Mouse (Mus musculus): ENCODE results near the gene Rarb.

Gene Rarb

DNA sequence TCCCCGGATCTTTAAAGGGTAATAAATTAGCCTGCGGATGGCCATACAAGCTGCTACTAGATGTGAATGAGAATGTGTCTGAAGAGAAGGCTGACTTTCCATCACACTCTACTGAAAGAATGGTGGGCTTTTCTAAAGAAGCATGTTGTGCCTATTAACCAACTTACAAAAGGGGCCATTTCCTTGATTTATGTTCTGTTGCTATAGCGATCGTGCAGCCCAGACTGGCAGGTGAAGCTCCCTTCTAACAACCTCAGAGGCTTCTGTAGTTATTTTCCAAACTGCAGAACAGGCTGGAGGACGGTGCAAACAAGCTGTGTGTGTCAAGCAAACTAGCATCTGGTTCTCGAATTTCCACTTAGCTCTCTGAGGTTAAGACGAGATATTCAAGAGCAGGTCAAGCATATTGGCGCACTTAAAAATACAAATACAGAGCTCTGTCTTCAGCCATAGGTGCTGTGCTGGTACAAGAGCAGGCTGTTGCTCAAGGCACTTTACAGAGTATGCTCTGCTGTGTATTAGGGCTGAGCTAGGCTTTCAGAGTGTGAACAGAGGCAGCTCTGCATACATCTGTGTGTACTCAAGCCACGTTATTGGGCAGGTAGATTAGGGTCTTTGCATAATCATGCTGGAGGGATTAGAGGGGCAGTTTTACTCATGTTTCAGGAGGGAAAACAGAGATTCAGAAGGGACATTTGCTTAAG is 85.2 kb downstream of the Rarb start:
- DNase-seq: no peak

DNA sequence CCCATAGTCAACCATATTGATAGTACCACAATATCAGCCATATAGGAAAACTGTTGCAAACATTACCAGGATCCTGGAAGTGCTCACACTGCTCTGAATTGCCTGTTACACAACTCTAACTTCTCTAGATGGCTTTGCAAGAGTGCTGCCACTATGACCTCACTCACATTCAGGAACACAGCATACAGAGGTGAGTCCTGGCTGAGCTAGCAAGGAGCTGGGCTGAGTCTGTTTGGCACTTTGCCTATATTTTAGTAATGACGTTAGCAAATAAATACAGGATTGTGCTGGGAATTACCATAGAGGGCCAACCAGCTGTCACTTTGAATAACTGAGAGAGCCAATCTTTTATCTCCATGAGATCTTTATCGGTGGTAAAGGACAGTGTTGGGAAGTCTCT is 86.9 kb downstream of the Rarb start:
- DNase-seq: no peak

DNA sequence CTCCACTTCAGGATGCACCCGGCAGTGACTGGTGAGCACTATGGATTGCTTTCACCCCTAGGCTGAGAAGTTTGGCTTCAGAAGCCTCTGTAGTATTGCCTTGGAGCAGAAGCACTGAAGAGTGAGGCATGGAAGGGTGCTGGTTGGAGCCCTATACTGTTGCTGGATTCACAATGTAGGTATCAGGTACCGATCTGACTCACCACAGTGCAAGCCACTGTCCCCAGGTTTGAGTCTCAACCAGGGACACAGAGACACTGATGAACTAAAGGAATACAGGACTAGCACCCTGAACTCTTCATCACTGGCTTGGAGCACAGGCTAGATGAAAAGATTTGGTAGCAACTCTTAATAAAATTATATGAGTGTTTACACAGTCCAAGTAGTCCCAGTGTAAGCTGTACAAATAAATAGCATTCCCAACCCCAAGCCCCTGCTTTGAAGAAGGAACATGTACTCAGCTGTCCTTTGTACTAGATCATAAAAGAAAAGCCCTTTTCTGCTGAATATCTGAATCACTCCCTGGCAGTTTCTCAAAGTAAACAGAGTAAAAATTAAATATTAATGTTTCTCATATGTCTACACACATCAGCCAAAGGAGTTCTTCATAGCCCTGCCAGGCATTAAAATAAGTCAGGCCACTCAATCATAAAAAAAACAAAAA is 90.6 kb downstream of the Rarb start:
- no peak for DNase-seq

DNA sequence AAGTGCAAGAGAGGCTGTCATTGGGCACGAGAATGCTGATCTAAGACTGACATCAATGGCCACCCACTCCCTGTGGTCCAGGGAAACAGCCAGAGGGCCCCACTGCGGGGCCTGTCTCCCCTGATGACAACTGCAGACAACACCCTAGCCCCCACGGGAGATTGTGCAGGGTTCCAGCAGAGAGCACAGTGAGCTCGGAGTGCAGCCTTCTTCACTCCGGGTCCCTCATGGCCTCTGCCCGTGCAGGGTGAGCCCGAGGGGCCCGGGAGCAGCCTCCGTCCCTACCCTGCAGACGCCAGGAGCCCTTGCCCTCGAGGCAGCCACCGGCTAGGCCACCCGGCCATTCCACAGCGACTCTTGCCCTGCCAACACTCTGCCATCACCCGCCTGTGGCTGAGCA is 95.0 kb downstream of the Rarb start:
- DNase-seq: no peak

DNA sequence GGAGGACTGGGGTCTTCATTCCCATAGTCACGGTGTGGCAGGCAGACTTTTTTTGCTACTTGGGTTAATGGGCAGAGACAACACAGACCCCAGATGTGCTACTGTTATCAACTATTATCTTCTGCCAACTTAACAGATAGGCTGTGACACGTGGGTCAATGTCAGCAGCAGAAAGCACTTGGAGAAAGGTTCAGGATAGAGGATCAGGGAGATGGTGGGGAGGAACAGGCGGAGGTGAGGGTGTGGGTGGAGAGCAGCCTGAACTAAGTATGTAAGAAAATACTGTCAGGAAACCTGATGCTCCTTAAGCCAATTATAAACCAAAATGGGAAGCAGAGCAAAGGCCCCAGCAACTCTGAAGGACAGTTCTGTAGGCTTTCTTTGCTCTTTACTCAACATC is 101.1 kb downstream of the Rarb start:
- no peak for DNase-seq

DNA sequence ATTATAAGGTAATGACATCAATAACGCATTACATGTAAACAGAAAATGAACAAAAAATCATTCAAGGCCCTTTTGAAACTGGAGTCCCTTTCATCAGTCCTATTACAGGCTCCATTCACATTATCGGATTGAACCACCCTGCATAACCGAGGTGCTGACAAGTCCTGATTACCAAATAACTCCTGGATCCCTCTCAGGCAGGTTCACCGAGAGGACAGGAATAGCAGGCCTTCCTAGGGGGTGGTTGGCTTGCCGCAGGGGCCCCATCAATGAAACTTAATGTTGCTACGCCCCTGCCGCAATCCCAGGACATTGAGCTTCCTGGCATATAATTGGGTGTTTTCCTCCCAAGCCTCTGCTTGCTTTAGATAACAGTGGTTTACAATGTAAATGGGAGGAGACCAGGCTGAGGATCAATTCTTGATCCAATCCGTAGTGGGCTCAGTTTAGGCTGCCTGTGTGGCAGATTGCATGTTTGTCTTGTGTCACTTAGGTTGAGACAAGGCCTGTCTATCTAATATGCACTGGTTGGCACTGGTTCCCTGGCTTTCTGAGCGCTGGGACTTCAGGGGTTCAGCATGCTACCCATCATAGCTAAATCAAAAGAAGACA is 104.5 kb downstream of the Rarb start:
- DNase-seq: no peak

DNA sequence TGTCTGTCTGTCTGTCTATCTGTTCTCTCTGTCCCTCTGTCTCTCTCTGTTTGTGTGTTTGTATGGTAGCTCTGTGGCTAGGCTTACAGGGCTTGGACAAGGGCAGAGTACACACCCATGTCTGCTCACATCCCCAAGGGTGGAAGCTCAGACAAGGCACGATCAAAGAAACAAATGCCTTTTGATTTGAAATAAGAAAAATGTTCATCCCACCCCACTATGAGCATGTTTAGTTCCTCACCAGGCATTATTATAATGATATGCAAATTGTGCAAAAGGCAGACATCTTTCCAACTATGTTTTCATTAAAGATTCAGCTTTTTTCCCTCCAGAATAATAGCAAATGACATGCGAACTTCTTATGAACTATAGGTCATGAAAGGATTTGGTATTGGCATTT is 105.2 kb downstream of the Rarb start:
- DNase-seq: no peak

DNA sequence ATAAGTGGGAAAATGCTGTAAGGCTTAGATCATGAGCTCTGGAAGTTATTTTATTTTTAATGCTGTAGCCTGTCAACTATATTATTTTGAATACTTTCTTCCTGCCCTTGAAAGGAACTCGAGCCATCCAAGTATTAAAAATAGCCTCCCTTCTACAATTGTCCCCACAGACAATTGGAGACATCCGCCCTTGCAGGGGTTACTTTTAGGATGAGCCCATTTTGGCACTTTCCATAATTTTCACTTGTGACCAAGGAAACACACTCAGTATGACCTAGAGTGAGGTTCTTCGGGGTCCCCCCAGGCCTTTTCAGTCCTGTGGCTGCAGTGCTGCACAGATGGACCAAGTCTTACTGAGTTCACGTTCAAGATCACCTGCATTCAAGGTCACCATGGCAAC is 119.7 kb downstream of the Rarb start:
- DNase-seq: no peak

DNA sequence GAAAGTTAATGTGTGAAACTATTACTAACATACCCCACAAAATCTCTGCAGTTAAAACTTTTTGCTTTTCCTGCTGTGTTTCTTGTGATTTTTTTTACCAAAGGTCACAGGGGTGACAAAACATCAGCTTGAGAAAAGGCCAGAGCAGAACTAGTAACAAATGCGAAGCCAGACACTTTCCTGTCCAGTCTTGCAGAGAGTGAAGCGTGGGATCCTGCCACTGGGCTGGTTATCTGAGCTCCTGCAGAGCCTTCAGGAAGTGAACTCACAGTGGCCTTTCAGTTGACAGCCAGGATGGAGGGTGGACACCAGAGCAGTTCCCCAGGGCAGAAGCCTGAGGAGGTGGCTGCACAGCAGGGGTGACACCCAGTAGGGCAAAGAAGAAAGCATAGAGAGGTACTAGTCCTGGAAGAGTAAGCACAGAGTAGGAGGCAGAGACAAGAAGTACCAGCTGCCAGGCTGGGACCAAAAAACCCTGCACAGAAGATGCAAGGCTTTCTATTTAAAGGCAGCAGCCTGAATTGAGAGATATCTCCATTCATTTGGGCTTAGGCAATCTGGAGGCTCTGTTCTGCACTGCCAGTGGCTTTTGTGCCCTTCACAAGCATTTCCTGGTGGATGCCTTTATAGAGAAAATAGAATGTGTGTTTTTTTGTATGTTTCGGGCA is 123.4 kb downstream of the Rarb start:
- no peak for DNase-seq

DNA sequence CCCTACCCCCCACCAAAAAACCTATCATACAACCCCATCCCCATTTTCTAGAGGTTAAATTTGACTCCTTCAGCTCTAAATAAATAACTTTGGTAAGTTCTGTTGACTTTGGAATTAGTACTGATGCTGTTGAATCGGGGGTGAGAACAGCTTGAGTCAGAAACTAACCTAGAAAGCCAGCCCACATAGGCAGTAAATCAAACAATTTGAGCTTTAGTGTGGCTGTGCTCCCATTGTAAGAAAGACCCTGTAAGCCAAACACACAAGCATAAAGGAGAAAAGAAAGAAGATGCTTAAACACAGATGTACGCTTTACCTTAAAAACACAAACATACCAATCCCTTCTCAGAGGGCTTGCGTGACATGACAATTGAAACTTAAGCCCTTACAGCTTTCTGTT is 140.6 kb downstream of the Rarb start:
- no peak for DNase-seq

DNA sequence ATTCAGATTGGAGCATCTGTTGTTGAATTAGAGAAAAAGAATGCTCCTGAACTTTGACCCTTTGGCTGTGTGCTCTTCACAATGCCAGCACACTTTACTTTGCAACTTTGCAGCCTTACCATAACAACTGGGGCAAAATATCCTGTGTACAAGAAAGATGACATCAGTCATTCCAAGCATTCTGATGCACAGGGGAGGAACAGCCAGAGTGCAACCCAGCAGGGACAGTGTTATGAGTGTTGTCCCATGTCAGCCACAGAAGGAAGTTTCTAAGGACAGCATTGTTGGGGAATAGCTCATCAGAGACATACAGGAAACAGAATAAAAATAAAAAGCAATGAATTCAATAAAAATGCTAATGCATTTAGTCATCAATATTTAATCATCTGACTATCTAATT is 141.9 kb downstream of the Rarb start:
- no peak for DNase-seq

DNA sequence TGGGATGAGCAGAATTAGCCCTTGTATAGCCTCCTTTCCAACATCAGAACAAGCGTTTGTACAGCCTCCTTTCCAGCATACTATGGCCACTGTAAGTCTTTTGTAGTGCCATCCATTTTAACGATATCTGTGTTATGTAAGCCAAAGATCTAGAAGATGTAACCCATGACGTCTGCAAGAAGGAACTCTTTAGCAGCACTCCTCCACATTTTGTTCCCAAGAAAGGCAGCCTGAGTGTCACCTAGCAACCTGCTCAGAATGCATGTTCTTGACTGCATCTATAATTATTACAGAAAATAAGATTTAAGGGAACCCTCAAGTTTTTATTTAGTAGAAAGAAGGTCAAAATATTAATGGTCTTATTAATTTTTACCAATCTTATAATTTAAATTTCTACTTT is 148.4 kb downstream of the Rarb start:
- no peak for DNase-seq

DNA sequence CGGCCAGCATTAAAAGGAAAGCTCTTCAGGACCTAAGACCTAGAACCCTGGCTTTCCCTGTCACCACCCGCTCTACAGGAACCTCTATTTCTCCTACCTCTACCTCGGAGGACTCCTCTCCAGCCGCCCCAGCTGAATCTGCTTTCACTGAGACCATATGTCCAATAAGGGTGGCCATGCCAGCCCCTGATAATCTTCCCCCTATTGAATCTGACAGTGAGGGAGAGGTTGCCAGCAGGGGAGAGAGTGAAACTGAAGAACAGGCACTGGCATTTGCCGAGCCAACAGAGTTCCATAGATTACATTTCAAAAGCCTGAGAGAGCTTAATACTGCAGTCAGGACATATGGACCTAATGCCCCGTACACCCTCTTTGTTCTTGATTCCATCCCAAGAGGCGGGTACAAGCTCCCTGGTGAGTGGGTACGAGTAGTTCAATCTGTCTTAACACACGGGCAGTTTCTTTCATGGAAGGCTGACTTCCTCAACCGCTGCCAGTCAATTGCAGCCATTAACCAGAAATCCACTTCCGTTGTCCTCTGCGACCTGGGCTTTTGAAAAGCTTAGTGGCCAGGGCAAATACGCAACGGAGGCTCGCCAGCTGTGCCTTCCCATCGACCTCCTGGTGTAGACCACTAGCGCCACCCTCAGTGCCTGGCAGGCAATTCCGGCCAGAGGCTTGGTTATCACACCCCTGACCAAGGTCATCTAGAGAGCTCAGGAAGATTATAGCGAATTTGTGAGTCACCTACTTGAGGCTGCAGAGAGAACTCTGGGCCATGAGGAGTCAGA is 179.6 kb downstream of the Rarb start:
- no peak for DNase-seq

DNA sequence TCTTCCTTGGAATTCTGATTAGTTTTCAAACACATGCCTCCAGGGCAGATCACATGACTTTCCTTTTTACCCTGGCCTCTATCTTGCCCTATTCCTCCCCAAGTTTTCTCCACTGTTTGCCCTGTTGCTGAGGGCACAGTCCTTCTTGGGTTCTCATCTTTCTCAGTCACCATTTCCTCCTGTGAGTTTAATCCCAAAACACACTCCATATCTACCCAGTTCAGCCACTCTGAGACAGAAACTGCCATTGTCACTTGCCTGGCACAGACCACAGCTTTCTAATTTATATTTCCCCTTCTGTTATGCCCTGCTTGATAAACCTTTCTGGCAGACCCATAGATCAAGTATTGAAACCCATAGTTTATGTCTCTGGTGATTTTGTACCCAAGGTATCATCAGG is 205.0 kb downstream of the Rarb start:
- DNase-seq: no peak

DNA sequence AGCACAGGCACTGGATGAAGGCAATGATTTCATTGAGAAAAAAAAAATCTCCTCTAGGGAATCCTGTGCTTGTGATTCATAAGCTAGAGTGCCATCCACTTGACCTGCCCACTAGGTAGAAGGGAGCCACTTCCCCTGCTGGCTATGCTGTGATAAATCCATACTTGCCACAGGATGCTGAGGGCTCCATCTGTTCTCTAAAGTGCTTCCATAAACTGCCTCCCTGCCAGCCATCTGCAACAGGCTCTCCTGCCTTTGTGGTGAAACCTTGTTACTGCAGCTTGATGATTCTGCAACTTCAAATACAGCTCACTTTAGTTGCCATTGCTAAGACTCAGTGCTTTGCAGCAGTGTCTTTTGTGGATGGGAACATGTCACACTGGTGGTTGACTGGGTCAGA is 213.5 kb downstream of the Rarb start:
- DNase-seq: no peak

DNA sequence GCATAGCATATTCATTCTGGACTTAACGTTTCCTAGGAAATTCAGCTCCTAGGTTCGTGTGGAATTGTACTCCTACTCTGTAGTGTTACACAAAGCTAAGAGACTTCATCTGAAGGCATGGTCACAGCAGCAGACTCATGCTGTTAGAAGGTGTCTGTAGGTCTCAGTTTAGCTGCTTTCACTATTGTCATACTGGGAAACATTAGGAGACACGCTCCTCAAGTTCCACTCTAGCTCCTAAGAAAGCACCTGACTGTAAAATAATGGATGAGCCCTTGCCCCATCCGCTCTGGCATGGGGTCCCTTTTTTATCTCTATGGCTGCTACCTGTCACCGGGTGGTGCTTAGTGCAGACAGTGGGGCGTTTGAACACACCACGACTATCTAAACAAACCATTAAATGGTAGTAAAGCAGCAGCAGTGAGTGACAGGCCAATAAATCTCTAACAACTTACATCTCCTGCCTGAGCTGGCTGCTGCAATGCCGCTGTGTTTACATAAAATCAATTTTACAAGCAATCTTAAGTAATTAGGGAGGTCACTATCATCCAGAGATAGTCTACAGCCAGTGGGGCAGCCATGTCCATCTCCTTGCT is 214.4 kb downstream of the Rarb start:
- no peak for DNase-seq

DNA sequence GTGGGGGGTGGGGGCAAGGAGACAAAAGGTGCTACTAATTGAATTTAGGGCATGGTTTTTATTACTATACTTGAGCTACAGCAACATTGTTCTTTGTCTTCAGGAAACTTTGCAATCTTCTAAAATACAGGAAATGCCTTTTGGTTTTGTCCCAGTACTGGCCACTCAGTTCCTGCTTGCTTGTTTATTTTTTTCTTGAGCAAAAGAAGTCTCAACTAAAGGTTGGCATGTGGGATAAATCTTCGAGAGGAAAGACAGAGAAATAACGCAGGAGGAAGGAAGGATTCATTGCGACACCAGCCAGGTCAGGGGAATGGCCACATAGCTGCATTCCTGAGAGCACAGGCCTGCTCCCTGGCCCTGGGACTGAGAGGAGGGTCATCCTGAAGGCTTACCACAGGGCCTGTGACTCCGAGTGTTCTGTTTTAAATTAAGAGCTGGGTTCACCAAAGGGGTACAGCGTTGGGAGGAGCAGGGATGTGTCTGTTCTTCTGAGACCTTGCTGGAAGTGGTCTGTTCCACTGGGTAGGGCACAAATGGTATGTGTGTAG is 215.8 kb downstream of the Rarb start:
- no peak for DNase-seq

DNA sequence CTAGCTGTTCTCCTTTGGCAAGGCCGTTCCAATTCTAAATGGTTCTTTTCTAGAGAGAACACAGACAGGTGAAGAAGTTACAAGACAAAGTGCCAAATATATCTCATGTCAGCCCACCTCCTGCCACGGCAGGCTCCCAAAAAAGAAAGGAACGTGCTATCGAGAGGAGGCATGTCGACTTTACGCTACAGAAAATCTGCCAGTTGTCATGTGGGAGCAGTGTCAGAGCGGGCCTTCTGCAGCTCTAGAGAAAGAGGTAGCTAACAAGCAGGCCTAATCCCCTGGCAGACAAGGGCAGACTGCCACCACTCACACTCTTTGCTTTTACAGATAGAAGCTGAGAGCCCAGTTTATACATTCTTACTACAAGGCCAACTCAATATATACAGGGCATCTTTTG is 219.7 kb downstream of the Rarb start:
- no peak for DNase-seq

DNA sequence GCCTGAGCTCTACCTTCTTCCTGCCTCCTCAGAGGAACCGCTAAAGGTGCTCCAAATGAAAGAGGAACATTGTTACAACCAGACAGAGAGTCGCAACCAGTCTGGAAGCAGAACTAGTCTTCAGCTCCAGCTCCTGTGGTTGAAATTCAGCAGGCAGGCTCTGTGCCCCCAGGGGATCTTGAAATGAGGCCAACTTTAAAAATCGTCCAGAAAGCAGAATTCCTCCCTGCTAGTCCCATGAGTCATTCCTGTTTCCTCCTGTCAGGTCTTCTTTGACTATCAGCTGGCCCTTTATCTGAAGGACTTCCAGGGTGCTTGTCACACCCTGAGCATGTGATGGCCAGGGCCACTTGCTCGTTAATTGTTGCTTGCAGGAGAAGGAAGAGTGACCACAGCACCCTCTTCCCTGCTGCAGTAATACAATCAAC is 220.9 kb downstream of the Rarb start:
- DNase-seq: no peak

DNA sequence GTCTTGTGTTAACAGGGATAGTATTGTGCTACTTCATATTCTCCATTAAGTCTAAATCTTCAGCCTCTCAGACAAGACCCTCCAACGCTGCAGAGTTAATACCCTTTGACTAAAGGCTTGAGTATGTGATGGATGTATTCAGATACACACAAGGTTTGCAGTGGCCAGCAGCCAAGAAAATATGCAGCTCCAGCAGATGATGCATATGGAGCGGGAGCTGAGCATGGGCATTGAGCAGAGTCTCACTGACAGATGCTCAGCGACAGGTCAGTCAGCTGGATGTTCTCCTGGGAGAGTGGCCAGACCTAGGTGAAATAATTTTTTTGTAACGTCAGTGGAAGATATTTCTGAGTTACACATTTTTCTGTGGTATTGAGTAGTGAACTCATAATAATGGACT is 229.8 kb downstream of the Rarb start:
- no peak for DNase-seq

DNA sequence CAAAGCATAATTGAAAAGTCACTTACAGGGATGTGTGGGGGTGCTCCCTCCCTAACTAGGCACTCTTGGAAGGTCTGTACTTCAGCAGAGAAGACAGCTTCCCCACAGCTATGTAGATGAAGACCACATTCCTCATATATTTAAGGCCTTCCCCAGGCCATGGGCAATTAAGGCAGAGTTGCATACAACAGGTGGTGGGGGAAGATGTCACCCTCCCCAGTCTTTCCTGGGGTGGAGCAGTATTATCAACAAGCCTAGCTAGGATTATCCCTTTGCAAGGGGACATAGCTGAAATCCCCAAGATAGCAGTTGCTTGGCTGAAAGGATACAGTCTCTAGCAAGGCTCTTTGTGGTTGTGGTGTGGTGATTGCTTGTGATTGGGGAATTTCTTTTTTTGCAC is 240.9 kb downstream of the Rarb start:
- no peak for DNase-seq

DNA sequence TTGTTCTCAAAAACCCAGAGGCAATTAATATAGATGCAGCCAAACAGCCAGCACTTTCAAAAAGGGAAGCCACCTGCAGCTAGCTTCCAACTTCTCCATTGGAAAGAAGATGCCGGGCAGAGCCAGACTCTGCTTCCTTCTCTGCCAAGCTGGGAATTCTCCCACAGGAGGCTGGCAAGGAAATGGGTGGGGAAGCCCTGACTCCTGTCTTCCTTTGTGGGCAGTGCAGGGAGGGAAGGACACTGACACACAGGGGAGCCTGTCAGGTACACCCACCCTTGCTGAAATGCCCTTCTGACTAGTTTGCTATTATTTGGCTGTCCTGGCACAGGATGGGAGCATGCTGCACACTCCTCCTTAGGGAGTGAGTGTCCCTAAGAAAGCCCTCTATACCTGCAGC is 241.9 kb downstream of the Rarb start:
- no peak for DNase-seq

Measured in thymus, adult 18-20 months (tissue).